Comparison of ENCODE assay signal across 22 mouse cellular contexts in genomic region chr2:16929974-16930373, GRCm38 (mm10).
"Had no signal": no experiment of that assay in that cellular context is flagged by ENCODE, and none has a peak within 500 bp of the region (broad histone marks: within the 10 kb centered on the region; RNA-seq: fewer than 3 reads in every experiment).

No protein-coding gene starts in this region.

- H3K9ac ChIP-seq: limb, embryonic 12.5 days; limb, embryonic 15.5 days; liver, embryonic 14.5 days; liver, postnatal 0 days; lung, embryonic 14.5 days; midbrain, embryonic 12.5 days; midbrain, embryonic 15.5 days; neural tube, embryonic 12.5 days; neural tube, embryonic 15.5 days had no signal

- H3K4me2 ChIP-seq: limb, embryonic 12.5 days; limb, embryonic 15.5 days; liver, embryonic 11.5 days; lung, embryonic 14.5 days; midbrain, embryonic 12.5 days; midbrain, embryonic 15.5 days; neural tube, embryonic 12.5 days; neural tube, embryonic 15.5 days had no signal

- DNase-seq: kidney, postnatal 14 days; kidney, postnatal 4 days; left cerebral cortex, postnatal 4 days; liver, postnatal 0 days; lung, embryonic 14.5 days; right cerebral cortex, adult 18-20 months; right cerebral cortex, postnatal 14 days; right cerebral cortex, postnatal 4 days; thymus, adult 2 months; thymus, postnatal 14 days; thymus, postnatal 4 days had no signal

- H3K27me3 ChIP-seq: limb, embryonic 12.5 days; limb, embryonic 15.5 days; midbrain, embryonic 12.5 days; midbrain, embryonic 15.5 days; neural tube, embryonic 12.5 days; neural tube, embryonic 15.5 days had no signal

- H3K27ac ChIP-seq: limb, embryonic 12.5 days; limb, embryonic 15.5 days; liver, embryonic 14.5 days; macrophage; midbrain, embryonic 12.5 days; midbrain, embryonic 15.5 days; neural tube, embryonic 12.5 days; neural tube, embryonic 15.5 days; stomach, postnatal 0 days had no signal

- H3K4me1 ChIP-seq: limb, embryonic 12.5 days; limb, embryonic 15.5 days; midbrain, embryonic 12.5 days; midbrain, embryonic 15.5 days; neural tube, embryonic 12.5 days; neural tube, embryonic 15.5 days had no signal

- H3K36me3 ChIP-seq: limb, embryonic 12.5 days; limb, embryonic 15.5 days; midbrain, embryonic 12.5 days; midbrain, embryonic 15.5 days; neural tube, embryonic 12.5 days; neural tube, embryonic 15.5 days had no signal

- H3K9me3 ChIP-seq: limb, embryonic 12.5 days; limb, embryonic 15.5 days; midbrain, embryonic 12.5 days; midbrain, embryonic 15.5 days; neural tube, embryonic 12.5 days; neural tube, embryonic 15.5 days had no signal

- ATAC-seq: liver, postnatal 0 days; lung, postnatal 0 days; midbrain, embryonic 15.5 days had no signal

- H3K4me3 ChIP-seq: limb, embryonic 12.5 days; limb, embryonic 15.5 days; midbrain, embryonic 12.5 days; midbrain, embryonic 15.5 days; neural tube, embryonic 12.5 days; neural tube, embryonic 15.5 days had no signal
